Mouse (Mus musculus): ENCODE results near the gene Sult2a4. TPM values are rescaled to one million over a fixed set of nuclear protein-coding genes. Genes with fewer than 3 reads are reported as not detected.
"Not testable (repeated sequence)": the region's sequence is repeated elsewhere in the genome, so short reads cannot be mapped to it uniquely, and the experiment has no call there.

Sult2a4 gene
- not detected in 2 replicates for polyA plus RNA-seq (2014; fragmentation: Nextera tagmentation; extraction: Ambion mirVana)

- DNase-seq (ENCODE audit: low spot score); ATAC-seq (ENCODE audit: low FRiP score); H3K9me3 ChIP-seq (ENCODE audit: control insufficient read depth, low read length); H3K27ac ChIP-seq (ENCODE audit: low read depth, low read length); H3K4me1 ChIP-seq (replicated peaks; ENCODE audit: control insufficient read depth, insufficient read depth, low read length); H3K4me2 ChIP-seq (replicated peaks; ENCODE audit: low read depth, low read length); H3K9ac ChIP-seq (ENCODE audit: low read depth, low read length); H3K4me3 ChIP-seq (ENCODE audit: low read depth, low read length); H3K27me3 ChIP-seq (ENCODE audit: control insufficient read depth, insufficient read depth, low read length); H3K36me3 ChIP-seq (ENCODE audit: control insufficient read depth, insufficient read depth, low read length): not testable (repeated sequence)
- WGBS, result 92% methylated on average over 6 of the region's 6 CpGs
Measured at GRCm38 (mm10) chr7:13989507-13989906, at the start of gene Sult2a4. TSS of gene Sult2a4 (minus strand) at chr7:13989607.

- H3K9ac ChIP-seq (ENCODE audit: low read depth, low read length); H3K27ac ChIP-seq (ENCODE audit: low read depth, low read length); H3K9me3 ChIP-seq (ENCODE audit: control insufficient read depth, low read length); DNase-seq (ENCODE audit: low spot score); H3K36me3 ChIP-seq (ENCODE audit: control insufficient read depth, insufficient read depth, low read length); H3K4me1 ChIP-seq (replicated peaks; ENCODE audit: control insufficient read depth, insufficient read depth, low read length); ATAC-seq (ENCODE audit: low FRiP score); H3K27me3 ChIP-seq (ENCODE audit: control insufficient read depth, insufficient read depth, low read length); H3K4me2 ChIP-seq (replicated peaks; ENCODE audit: low read depth, low read length); H3K4me3 ChIP-seq (ENCODE audit: low read depth, low read length): not testable (repeated sequence)
Measured at GRCm38 (mm10) chr7:14030831-14031230, 41.4 kb upstream of the Sult2a4 start.

DNA sequence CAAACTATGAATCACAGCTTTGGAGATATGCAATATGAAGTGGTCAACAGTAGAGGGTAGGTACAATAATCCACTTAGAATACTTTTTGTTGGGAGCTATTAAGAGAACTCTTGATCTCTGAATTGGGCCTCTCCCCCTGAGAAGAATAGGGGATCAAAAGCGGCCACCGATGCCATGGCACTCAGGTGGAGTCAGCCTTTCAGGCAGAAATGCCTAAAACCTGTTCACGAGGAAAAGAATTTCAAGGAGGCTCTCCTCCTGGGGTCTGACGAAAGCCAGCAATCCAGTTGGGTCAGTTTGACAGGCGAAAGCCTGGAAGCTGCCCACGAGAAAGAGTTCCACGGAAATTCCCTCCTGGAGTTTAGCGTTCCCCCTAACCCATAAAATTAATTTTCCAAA is 23.7 kb upstream of the Sult2a4 start:
- no peak overlapping the region for H3K4me2 ChIP-seq (replicated peaks; ENCODE audit: low read depth, low read length)
- no peaks in the 10 kb centered on the region for H3K4me1 ChIP-seq (replicated peaks; ENCODE audit: control insufficient read depth, insufficient read depth, low read length)
- DNase-seq (ENCODE audit: low spot score) (no peak), ATAC-seq (ENCODE audit: low FRiP score) (no peak)
- 84% methylated on average over 8 of the region's 8 CpGs for WGBS
- H3K9ac ChIP-seq (ENCODE audit: low read depth, low read length), result no peak overlapping the region
- no peak overlapping the region for H3K4me3 ChIP-seq (ENCODE audit: low read depth, low read length)
- H3K9me3 ChIP-seq (ENCODE audit: control insufficient read depth, low read length), result no peaks in the 10 kb centered on the region
- H3K27ac ChIP-seq (ENCODE audit: low read depth, low read length), result no peak overlapping the region
- H3K27me3 ChIP-seq (ENCODE audit: control insufficient read depth, insufficient read depth, low read length), result no peaks in the 10 kb centered on the region
- H3K36me3 ChIP-seq (ENCODE audit: control insufficient read depth, insufficient read depth, low read length), result no peaks in the 10 kb centered on the region

DNA sequence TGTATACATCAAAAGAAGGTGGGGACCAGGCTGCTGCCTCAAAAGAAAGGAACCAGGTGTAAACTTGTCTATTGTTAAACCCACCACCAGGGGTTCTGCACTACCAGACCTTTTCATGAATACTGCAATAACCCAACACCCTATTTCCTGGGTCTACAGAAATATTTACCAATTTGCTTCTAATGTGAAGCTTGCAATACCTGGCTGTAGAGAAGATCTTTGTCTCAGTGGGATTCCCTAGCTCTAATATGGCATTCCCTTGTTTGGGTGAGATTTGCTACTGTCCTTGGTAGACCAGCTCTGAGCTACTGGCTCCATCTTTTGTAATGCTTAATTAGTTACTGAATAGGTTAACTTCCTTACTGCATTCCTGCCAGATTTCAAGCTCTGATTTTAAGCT is 21.3 kb upstream of the Sult2a4 start:
- not testable (repeated sequence) for H3K9ac ChIP-seq (ENCODE audit: low read depth, low read length); H3K4me3 ChIP-seq (ENCODE audit: low read depth, low read length)

More for the DNA sequence above, 21.3 kb upstream of the Sult2a4 start:
- H3K9me3 ChIP-seq (ENCODE audit: control insufficient read depth, low read length); H3K36me3 ChIP-seq (ENCODE audit: control insufficient read depth, insufficient read depth, low read length); H3K4me1 ChIP-seq (replicated peaks; ENCODE audit: control insufficient read depth, insufficient read depth, low read length); H3K27me3 ChIP-seq (ENCODE audit: control insufficient read depth, insufficient read depth, low read length); ATAC-seq (ENCODE audit: low FRiP score); H3K4me2 ChIP-seq (replicated peaks; ENCODE audit: low read depth, low read length); H3K27ac ChIP-seq (ENCODE audit: low read depth, low read length); DNase-seq (ENCODE audit: low spot score): not testable (repeated sequence)

Other genes with a start within 250 kb of the Sult2a4 start
- gene Sult2a1, start 152.2 kb downstream of the Sult2a4 start, polyA plus RNA-seq (2014; fragmentation: Nextera tagmentation; extraction: Ambion mirVana), result not detected in 2 replicates
- gene Sult2a3, start 133.4 kb upstream of the Sult2a4 start, polyA plus RNA-seq (2014; fragmentation: Nextera tagmentation; extraction: Ambion mirVana), result not detected in 2 replicates

All from hindbrain, embryonic 11.5 days (tissue).